Mouse (Mus musculus) liver, embryonic 14.5 days (tissue): Measurements from ENCODE around the gene Snx22. TPM values are rescaled to one million over a fixed set of nuclear protein-coding genes. Genes with fewer than 3 reads are reported as not detected.

Experiments
- ATAC-seq: fragments of 200-750 bp; cut with Nextera tagmentation; 2 replicates; pipeline ENCODE4 v1.8.0; 2017; ENCODE audit warnings: moderate number of reproducible peaks, mild to moderate bottlenecking, moderate library complexity; ENCODE audit not compliant: insufficient read depth
- DNase-seq, 3 experiments: peaks; one replicate each; pipeline ENCODE4 v3.0.0-alpha.2; 2012 to 2013; ENCODE audit warnings: low read depth in 3 of 3, low spot score in 3 of 3
- H3K27ac ChIP-seq: fragments of 300-500 bp; sonication (generic); 2 replicates; pipeline ENCODE4 v1.5.1; 2014; ENCODE audit warnings: moderate library complexity, mild to moderate bottlenecking, control low read depth, inconsistent platforms
- H3K27me3 ChIP-seq: fragments of 300-500 bp; sonication (generic); 2 replicates; pipeline ENCODE4 v1.6.1; 2014; ENCODE audit warnings: mild to moderate bottlenecking, low read length, moderate library complexity; ENCODE audit not compliant: control insufficient read depth, insufficient read depth
- H3K36me3 ChIP-seq: fragments of 300-500 bp; sonication (generic); replicated peaks from 2 replicates; pipeline ENCODE4 v1.6.1; 2014; ENCODE audit warnings: low read depth; ENCODE audit not compliant: control insufficient read depth, insufficient read depth
- H3K4me1 ChIP-seq, 2 experiments: fragments of 200-500 bp in 1 of 2; fragments of 300-500 bp in 1 of 2; sonication (generic) in 1 of 2; replicated peaks; 2 replicates each; pipeline ENCODE4 v1.6.1; 2012 to 2014; ENCODE audit warnings: antibody characterized with exemption in 1 of 2, inconsistent platforms in 1 of 2, low read length in 1 of 2; ENCODE audit not compliant: control insufficient read depth in 2 of 2, insufficient read depth in 2 of 2
- H3K4me2 ChIP-seq: fragments of 300-500 bp; sonication (generic); 2 replicates; pipeline ENCODE4 v1.6.1; 2014; ENCODE audit warnings: low read depth, mild to moderate bottlenecking, control low read depth, moderate library complexity
- H3K4me3 ChIP-seq, 2 experiments: fragments of 200-500 bp in 1 of 2; fragments of 300-500 bp in 1 of 2; sonication (generic) in 1 of 2; 2 replicates each; pipeline ENCODE4 v1.5.1; 2012 to 2014; ENCODE audit warnings: low read depth in 2 of 2, low read length in 2 of 2, mild to moderate bottlenecking in 2 of 2, control low read depth in 1 of 2, inconsistent platforms in 1 of 2, moderate library complexity in 1 of 2; ENCODE audit not compliant: insufficient read depth in 1 of 2
- H3K9ac ChIP-seq: fragments of 300-500 bp; sonication (generic); replicated peaks from 2 replicates; pipeline ENCODE4 v1.6.1; 2014; ENCODE audit warnings: mild to moderate bottlenecking, control low read depth, moderate library complexity
- H3K9me3 ChIP-seq: fragments of 300-500 bp; sonication (generic); 2 replicates; pipeline ENCODE4 v1.6.1; 2016; ENCODE audit warnings: low read length, mixed read lengths; ENCODE audit not compliant: control insufficient read depth
- CTCF ChIP-seq: IDR thresholded peaks from 2 replicates; pipeline ENCODE4 v1.5.1; 2016; ENCODE audit warnings: antibody characterized with exemption, low read depth, control low read depth
- EP300 ChIP-seq: IDR thresholded peaks from 2 replicates; pipeline ENCODE4 v1.6.1; 2016; ENCODE audit warnings: antibody characterized with exemption, low read depth
- WGBS: fragments of 180-500 bp; shearing (Covaris S2); extraction: QIAGEN DNeasy Blood & Tissue Kit; methylation state at CpG from one replicate; pipeline ENCODE4 v1.1.7; 2014; ENCODE audit not compliant: insufficient replicate concordance; 5-methylcytosine and 5-hydroxymethylcytosine counted together
- polyA plus RNA-seq, 2 experiments: library from polyadenylated mRNA; depleted of rRNA in 1 of 2; stranded (reverse) in 1 of 2; unstranded in 1 of 2; fragments of >200 nt; fragmentation: Nextera tagmentation in 1 of 2; extraction: Ambion mirVana in 1 of 2; gene quantifications; 2 replicates each; pipeline versions ENCODE4 v1.2.1 to v1.2.3; 2012 to 2014

The Snx22 gene
- polyA plus RNA-seq, 2 experiments, result 25.4 to 32.8 TPM

DNA sequence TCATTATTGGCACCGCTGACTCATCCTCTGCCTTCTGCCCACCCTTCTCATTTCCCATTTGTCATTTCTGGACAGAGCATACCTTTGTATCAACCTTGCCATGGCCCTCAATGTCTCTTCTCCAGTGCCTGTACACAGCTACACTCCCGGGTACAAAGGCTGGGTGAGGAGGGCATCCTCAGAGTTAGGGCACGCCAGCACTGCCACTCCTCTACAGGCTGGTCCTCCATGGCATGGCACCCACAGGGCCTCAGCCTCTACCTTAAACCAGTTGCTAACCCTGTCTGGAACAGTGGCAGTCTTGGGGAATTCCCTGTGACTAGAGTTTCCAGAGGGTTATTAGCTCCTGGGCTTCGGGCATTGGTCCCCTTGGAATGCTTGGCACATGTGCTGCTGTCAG, 30.9 kb downstream of the Snx22 start:
- Histone ChIP-seq H3K9ac (no peak overlapping the region), H3K4me3 (no peak overlapping the region), H3K27me3 (no peaks in the 10 kb centered on the region), H3K36me3 (no peaks in the 10 kb centered on the region), H3K4me1 (no peaks in the 10 kb centered on the region), H3K4me2 (no peak overlapping the region), H3K27ac (no peak overlapping the region), H3K9me3 (no peaks in the 10 kb centered on the region)
- TF ChIP-seq EP300, result no peak
- no peak for TF ChIP-seq CTCF
- no peak for DNase-seq
- ATAC-seq, result no peak
- 84% methylated on average over 4 of the region's 4 CpGs for WGBS

DNA sequence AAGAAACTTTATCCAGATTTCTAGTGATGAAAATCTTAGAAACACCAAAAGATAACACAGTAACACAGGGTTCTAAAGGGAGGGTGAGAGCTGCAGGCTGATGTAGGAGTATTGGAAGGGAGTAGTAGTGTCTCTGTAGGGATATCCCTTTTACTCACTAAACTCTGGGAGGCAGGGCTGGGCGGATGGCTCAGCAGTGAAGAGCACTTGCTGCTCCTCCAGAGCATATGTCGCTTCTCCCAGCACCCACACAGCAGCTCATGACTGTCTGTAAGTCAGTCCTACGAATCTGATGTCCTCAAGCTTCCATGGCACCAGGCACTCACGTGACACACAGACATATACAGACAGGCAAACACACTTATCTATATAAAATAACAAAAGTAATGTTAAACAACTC, 31.4 kb downstream of the Snx22 start:
- Histone ChIP-seq H3K27ac (no peak overlapping the region), H3K27me3 (no peaks in the 10 kb centered on the region), H3K4me3 (no peak overlapping the region), H3K4me1 (no peaks in the 10 kb centered on the region), H3K36me3 (no peaks in the 10 kb centered on the region), H3K9ac (no peak overlapping the region), H3K9me3 (no peaks in the 10 kb centered on the region), H3K4me2 (no peak overlapping the region)
- WGBS, result 76% methylated on average over 4 of the region's 4 CpGs
- DNase-seq (no peak), ATAC-seq (no peak)
- TF ChIP-seq EP300 (no peak), CTCF (no peak)

GRCm38 (mm10) chr9:66020601-66021000, 48.9 kb downstream of the Snx22 start:
- no peaks in the 10 kb centered on the region for H3K4me1 ChIP-seq
- H3K27me3 ChIP-seq, result no peaks in the 10 kb centered on the region
- no peaks in the 10 kb centered on the region for H3K36me3 ChIP-seq
- H3K9ac ChIP-seq, result no peak overlapping the region
- no peak overlapping the region for H3K4me3 ChIP-seq
- no peak overlapping the region for H3K27ac ChIP-seq
- ATAC-seq (no peak), DNase-seq (no peak)
- TF ChIP-seq CTCF (no peak), EP300 (no peak)
- H3K9me3 ChIP-seq, result no peaks in the 10 kb centered on the region
- H3K4me2 ChIP-seq, result no peak overlapping the region

Other genes starting within 250 kb of the Snx22 start
- 2.4 and 2.7 TPM in 2 replicates for gene Zfp609, start 242.2 kb downstream of the Snx22 start, polyA plus RNA-seq (2012; rRNA removed)
- 1.1 and 1.2 TPM in 2 replicates for gene Zfp609, start 242.2 kb downstream of the Snx22 start, polyA plus RNA-seq (2014; fragmentation: Nextera tagmentation; extraction: Ambion mirVana)
- gene Pclaf, start 179.5 kb downstream of the Snx22 start, polyA plus RNA-seq (2012; rRNA removed), result 31.1 and 61.8 TPM in 2 replicates
- 73.0 and 78.6 TPM in 2 replicates for gene Pclaf, start 179.5 kb downstream of the Snx22 start, polyA plus RNA-seq (2014; fragmentation: Nextera tagmentation; extraction: Ambion mirVana)
- gene Trip4, start 160.9 kb downstream of the Snx22 start, polyA plus RNA-seq (2012; rRNA removed), result 2.2 and 4.6 TPM in 2 replicates
- 9.9 and 10.2 TPM in 2 replicates for gene Trip4, start 160.9 kb downstream of the Snx22 start, polyA plus RNA-seq (2014; fragmentation: Nextera tagmentation; extraction: Ambion mirVana)
- gene Csnk1g1, start 160.8 kb downstream of the Snx22 start, polyA plus RNA-seq (2012; rRNA removed), result 1.6 and 2.5 TPM in 2 replicates
- gene Csnk1g1, start 160.8 kb downstream of the Snx22 start, polyA plus RNA-seq (2014; fragmentation: Nextera tagmentation; extraction: Ambion mirVana), result 3.5 and 3.7 TPM in 2 replicates
- 190 and 276 TPM in 2 replicates for gene Ppib, start 9.5 kb downstream of the Snx22 start, polyA plus RNA-seq (2012; rRNA removed)
- 422 and 434 TPM in 2 replicates for gene Ppib, start 9.5 kb downstream of the Snx22 start, polyA plus RNA-seq (2014; fragmentation: Nextera tagmentation; extraction: Ambion mirVana)
- gene Snx1, start 56.9 kb upstream of the Snx22 start, polyA plus RNA-seq (2012; rRNA removed), result 31.8 and 47.7 TPM in 2 replicates
- gene Snx1, start 56.9 kb upstream of the Snx22 start, polyA plus RNA-seq (2014; fragmentation: Nextera tagmentation; extraction: Ambion mirVana), result 66.0 and 68.3 TPM in 2 replicates
- 32.3 and 50.1 TPM in 2 replicates for gene Ciao2a, start 56.9 kb upstream of the Snx22 start, polyA plus RNA-seq (2012; rRNA removed)
- 129 and 132 TPM in 2 replicates for gene Ciao2a, start 56.9 kb upstream of the Snx22 start, polyA plus RNA-seq (2014; fragmentation: Nextera tagmentation; extraction: Ambion mirVana)
- gene Dapk2, start 88.5 kb upstream of the Snx22 start, polyA plus RNA-seq (2012; rRNA removed), result 7.3 and 11.7 TPM in 2 replicates
- 24.6 and 25.2 TPM in 2 replicates for gene Dapk2, start 88.5 kb upstream of the Snx22 start, polyA plus RNA-seq (2014; fragmentation: Nextera tagmentation; extraction: Ambion mirVana)